Mouse (Mus musculus): ENCODE measurements at regions not wholly inside any gene's neighbourhood (a gene's known extent, or its start where the extent isn't known, plus 50 kb on each side); places are given as distances from the start of the nearest gene placed in this dataset.
A peak's percentile ranks its signal among the peaks of the same experiment; 100 is the strongest.

GRCm38 (mm10) chr4:105282681-105283462, 125.7 kb downstream of the Plpp3 start:
- DNase-seq (no peak), ATAC-seq (ENCODE audit: insufficient read depth) (no peak)
- Histone ChIP-seq H3K4me1 (ENCODE audit: insufficient read depth) (peaks cover 18% of the 10 kb centered on the region), H3K9ac (no peak overlapping the region), H3K36me3 (ENCODE audit: insufficient read depth) (no peaks in the 10 kb centered on the region), H3K27me3 (ENCODE audit: insufficient read depth, low read length) (no peaks in the 10 kb centered on the region), H3K27ac (ENCODE audit: low read depth) (no peak overlapping the region), H3K4me2 (no peak overlapping the region), H3K4me3 (ENCODE audit: low read depth, low read length) (no peak overlapping the region), H3K9me3 (ENCODE audit: low read depth, low read length) (no peaks in the 10 kb centered on the region)
- WGBS = 14% methylated on average over 6 of the region's 6 CpGs
- no peak for TF ChIP-seq CTCF (IDR thresholded peaks at IDR 0.05; ENCODE audit: low read depth)

DNA sequence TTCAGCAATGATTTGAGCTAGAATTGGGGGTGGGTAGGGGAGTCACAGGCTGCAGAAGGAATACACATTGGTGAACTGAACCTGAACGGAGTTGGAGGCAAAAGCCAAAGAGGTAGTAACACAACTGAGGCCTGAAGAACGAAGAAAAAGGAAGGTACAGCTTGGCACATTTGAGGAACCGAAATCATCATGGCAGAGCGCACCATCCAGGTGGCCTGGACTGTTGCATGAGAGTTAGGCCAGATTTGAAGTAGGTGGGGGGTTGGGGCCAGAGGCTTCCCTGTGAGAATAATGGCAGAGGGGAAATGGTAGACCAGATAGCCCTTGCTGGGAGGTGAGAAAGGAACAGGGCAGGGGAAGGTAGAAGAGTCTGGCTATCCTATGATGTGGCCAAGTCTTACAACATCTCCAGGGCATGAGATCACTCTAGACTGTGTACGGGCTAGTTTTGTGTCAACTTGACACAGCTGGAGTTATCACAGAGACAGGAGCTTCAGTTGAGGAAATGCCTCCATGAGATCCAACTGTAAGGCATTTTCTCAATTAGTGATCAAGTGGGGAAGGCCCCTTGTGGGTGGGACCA, 128.4 kb downstream of the Plpp3 start:
- Histone ChIP-seq H3K36me3 (ENCODE audit: insufficient read depth) (no peaks in the 10 kb centered on the region), H3K27me3 (ENCODE audit: insufficient read depth, low read length) (no peaks in the 10 kb centered on the region), H3K4me3 (ENCODE audit: low read depth, low read length) (no peak overlapping the region), H3K27ac (ENCODE audit: low read depth) (no peak overlapping the region), H3K9me3 (ENCODE audit: low read depth, low read length) (no peaks in the 10 kb centered on the region), H3K4me2 (no peak overlapping the region), H3K9ac (no peak overlapping the region), H3K4me1 (ENCODE audit: insufficient read depth) (peaks cover 18% of the 10 kb centered on the region)
- no peak for DNase-seq
- TF ChIP-seq CTCF (IDR thresholded peaks at IDR 0.05; ENCODE audit: low read depth) = no peak
- 91% methylated on average over 5 of the region's 5 CpGs for WGBS
- ATAC-seq (ENCODE audit: insufficient read depth) = no peak

- Histone ChIP-seq H3K4me3 (ENCODE audit: low read depth, low read length) (no peak overlapping the region), H3K4me1 (ENCODE audit: insufficient read depth) (peaks cover 21% of the 10 kb centered on the region), H3K27ac (ENCODE audit: low read depth) (no peak overlapping the region), H3K9ac (no peak overlapping the region), H3K4me2 (no peak overlapping the region), H3K27me3 (ENCODE audit: insufficient read depth, low read length) (no peaks in the 10 kb centered on the region), H3K9me3 (ENCODE audit: low read depth, low read length) (no peaks in the 10 kb centered on the region), H3K36me3 (ENCODE audit: insufficient read depth) (no peaks in the 10 kb centered on the region)
- TF ChIP-seq CTCF (IDR thresholded peaks at IDR 0.05; ENCODE audit: low read depth) = no peak
- WGBS = 56% methylated on average over 6 of the region's 6 CpGs
- DNase-seq (no peak), ATAC-seq (ENCODE audit: insufficient read depth) (no peak)
These were observed 129.2 kb downstream of the Plpp3 start for GRCm38 (mm10) chr4:105286299-105286698.

DNA sequence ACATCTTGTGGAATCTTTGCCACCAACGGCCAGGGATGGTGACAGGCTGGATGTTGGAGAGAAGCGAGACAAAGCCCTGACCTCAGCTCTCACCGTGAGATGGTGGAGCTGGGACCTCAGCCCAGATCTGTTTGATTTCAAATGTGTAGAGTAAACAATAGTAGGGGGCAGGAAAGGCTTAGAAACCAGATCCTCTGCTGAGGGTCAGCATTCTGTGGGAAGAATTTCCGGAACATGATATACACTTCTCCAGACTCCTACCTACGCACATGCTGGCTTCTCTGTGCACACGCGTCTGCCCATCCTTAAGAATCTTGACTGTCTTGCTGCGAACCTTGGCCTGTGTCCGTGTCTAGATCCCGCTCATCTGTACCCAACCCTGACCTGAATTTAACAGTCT, 129.7 kb downstream of the Plpp3 start:
- DNase-seq = peak; percentile 27
- Histone ChIP-seq H3K36me3 (ENCODE audit: insufficient read depth) (no peaks in the 10 kb centered on the region), H3K4me1 (ENCODE audit: insufficient read depth) (peaks cover 16% of the 10 kb centered on the region), H3K9me3 (ENCODE audit: low read depth, low read length) (no peaks in the 10 kb centered on the region), H3K9ac (no peak overlapping the region), H3K27me3 (ENCODE audit: insufficient read depth, low read length) (no peaks in the 10 kb centered on the region), H3K27ac (ENCODE audit: low read depth) (no peak overlapping the region; the same call in 1 of the 2 replicates), H3K4me2 (no peak overlapping the region), H3K4me3 (ENCODE audit: low read depth, low read length) (no peak overlapping the region)
- 59% methylated on average over 10 of the region's 10 CpGs for WGBS
- ATAC-seq (ENCODE audit: insufficient read depth) = no peak
- no peak for TF ChIP-seq CTCF (IDR thresholded peaks at IDR 0.05; ENCODE audit: low read depth)

DNA sequence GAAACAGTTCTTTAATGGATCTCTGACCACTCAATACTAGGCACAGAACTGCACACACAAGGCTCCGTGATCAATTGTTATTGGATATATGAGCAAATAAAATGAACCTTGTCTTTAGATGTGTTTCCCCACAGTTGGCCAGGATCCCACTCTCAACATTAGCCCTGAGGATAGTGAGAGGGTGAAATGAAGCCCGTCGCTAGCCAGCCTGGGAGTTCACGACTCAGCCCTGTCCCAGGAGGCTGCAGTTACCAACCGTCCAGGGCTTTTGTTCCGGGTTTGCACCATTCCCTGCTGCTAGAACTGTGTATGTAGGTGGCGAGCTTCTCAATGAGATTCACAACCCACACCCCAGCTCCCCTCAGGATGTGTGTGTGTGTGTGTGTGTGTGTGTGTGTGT, 130.3 kb downstream of the Plpp3 start:
- TF ChIP-seq CTCF (IDR thresholded peaks at IDR 0.05; ENCODE audit: low read depth) = no peak
- Histone ChIP-seq H3K27ac (ENCODE audit: low read depth) (no peak overlapping the region), H3K4me3 (ENCODE audit: low read depth, low read length) (no peak overlapping the region), H3K9ac (no peak overlapping the region), H3K27me3 (ENCODE audit: insufficient read depth, low read length) (no peaks in the 10 kb centered on the region), H3K4me2 (no peak overlapping the region), H3K36me3 (ENCODE audit: insufficient read depth) (no peaks in the 10 kb centered on the region), H3K9me3 (ENCODE audit: low read depth, low read length) (no peaks in the 10 kb centered on the region), H3K4me1 (ENCODE audit: insufficient read depth) (peaks cover 10% of the 10 kb centered on the region; the same call in 1 of the 2 replicates)
- ATAC-seq (ENCODE audit: insufficient read depth) = no peak
- WGBS = 64% methylated on average over 7 of the region's 7 CpGs
- DNase-seq = no peak

DNA sequence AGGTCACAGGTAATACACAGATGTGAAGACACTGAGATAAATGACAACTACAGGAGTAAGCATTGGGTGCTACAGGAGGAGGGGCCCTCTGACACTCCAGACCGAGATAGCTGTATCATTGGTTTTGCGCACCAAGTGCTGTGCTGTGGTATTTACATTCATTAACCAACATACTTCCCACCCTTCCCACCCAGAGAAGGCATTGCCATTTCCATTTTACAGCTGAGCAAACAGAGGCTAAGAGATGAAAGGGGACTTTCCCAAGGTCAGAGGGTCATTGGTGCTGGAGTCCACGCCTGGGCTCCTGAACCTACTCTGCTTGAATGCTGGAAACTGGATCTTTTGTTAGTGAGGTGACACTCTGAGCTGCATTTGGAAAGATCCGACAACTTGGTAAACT, 132.5 kb downstream of the Plpp3 start:
- DNase-seq = no peak
- 54% methylated on average over 4 of the region's 4 CpGs for WGBS
- Histone ChIP-seq H3K9me3 (ENCODE audit: low read depth, low read length) (no peaks in the 10 kb centered on the region), H3K4me2 (no peak overlapping the region), H3K9ac (no peak overlapping the region), H3K27ac (ENCODE audit: low read depth) (no peak overlapping the region), H3K36me3 (ENCODE audit: insufficient read depth) (no peaks in the 10 kb centered on the region), H3K27me3 (ENCODE audit: insufficient read depth, low read length) (no peaks in the 10 kb centered on the region), H3K4me3 (ENCODE audit: low read depth, low read length) (no peak overlapping the region), H3K4me1 (ENCODE audit: insufficient read depth) (peaks cover 5% of the 10 kb centered on the region; the same call in 1 of the 2 replicates)
- TF ChIP-seq CTCF (IDR thresholded peaks at IDR 0.05; ENCODE audit: low read depth) = no peak
- ATAC-seq (ENCODE audit: insufficient read depth) = no peak

DNA sequence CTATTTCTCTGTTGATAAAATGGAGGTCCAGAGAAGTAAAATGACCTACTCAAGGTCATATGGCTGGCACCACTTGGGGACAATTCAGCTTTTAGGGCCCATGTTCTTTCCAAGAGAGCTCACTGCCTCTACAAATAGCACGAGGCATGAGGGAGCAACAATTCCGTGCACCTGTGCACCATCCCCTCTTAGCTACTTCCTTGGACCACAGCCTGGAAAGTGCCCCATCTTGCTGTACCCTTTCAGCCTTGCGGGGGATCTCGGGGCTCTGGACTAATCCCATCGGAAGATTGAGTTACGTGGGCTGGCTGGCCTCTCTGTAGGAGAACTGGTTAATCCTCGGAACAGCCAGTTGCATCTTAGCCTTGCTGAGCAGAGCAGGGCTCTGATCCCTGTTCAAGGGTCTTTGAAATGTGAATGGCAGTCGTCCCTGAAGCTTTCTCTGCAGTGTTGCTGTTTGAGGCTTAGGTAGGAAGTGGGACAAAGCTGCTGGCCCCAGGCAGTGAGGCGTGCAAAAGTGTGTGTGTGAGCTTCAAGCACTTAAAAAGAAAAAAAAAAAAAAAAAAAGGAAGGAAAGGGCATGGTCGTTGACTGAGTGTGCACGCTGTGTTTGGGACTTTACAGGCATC, 133.8 kb downstream of the Plpp3 start:
- Histone ChIP-seq H3K4me1 (ENCODE audit: insufficient read depth) (peaks cover 5% of the 10 kb centered on the region; the same call in 1 of the 2 replicates), H3K27ac (ENCODE audit: low read depth) (no peak overlapping the region), H3K9ac (no peak overlapping the region), H3K4me2 (no peak overlapping the region), H3K4me3 (ENCODE audit: low read depth, low read length) (no peak overlapping the region), H3K36me3 (ENCODE audit: insufficient read depth) (no peaks in the 10 kb centered on the region), H3K27me3 (ENCODE audit: insufficient read depth, low read length) (no peaks in the 10 kb centered on the region), H3K9me3 (ENCODE audit: low read depth, low read length) (no peaks in the 10 kb centered on the region)
- WGBS = 35% methylated on average over 11 of the region's 11 CpGs
- no peak for TF ChIP-seq CTCF (IDR thresholded peaks at IDR 0.05; ENCODE audit: low read depth)
- DNase-seq (no peak), ATAC-seq (ENCODE audit: insufficient read depth) (peak; percentile 17; the same call in 1 of the 2 replicates)

Data from lung, embryonic 14.5 days (tissue).